Comparison of ENCODE assay signal across 8 mouse cellular contexts in the genomic region with DNA sequence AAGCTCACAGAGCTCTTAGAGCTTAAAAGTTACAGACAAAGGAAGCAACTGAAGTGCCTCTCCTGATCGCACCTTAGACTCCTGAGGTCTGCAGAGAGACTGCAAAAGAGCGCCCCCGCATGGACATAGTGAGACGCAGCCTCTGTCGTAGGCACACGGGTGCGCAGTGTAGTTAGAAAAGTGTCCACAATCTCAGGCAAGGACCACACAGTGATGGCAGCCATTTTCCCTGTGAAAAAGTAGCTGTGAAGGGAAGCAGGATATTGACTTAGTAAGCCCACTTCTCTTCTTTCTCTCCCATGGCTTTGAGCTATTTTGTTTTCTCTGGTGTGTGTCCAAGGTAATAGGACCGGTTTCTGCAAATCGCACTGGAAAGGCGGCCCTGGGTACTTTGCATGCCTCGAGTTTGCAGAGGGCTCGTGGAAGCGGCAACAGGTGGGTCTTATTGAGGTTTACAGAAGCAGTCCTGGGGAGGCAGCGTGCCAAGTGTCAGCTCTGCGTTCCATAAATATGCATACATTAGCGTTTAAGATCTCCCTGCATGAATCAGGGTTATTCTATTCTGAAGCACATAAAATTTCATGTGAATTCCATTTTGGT.
DNase-seq lines count a peak whose midpoint lies in the region; ATAC-seq lines count a peak whose summit lies in the region.

No protein-coding gene starts in this region.

- H3K4me1 ChIP-seq in heart, embryonic 11.5 days (ENCODE audit: control insufficient read depth, insufficient read depth, low read length): no peaks in the 10 kb centered on the region

- peak; percentile 1 to 19 for DNase-seq in heart, adult 18-20 months
- peak; percentile 3 to 4 for DNase-seq in urinary bladder, postnatal 36 days (ENCODE audit: low spot score in 2 of 2)
- no peak for DNase-seq in urinary bladder, adult 2 months (ENCODE audit: low spot score)
- peak; percentile 28 for DNase-seq in kidney, adult 18-20 months
- peak; percentile 63 for DNase-seq in lung, postnatal 14 days
- no peak for DNase-seq in frontal cortex, postnatal 36 days (ENCODE audit: low spot score in 2 of 2)
- DNase-seq in left cerebral cortex, adult 9 months (ENCODE audit: low spot score in 2 of 2): no peak

- no peaks in the 10 kb centered on the region for H3K36me3 ChIP-seq in heart, embryonic 11.5 days (ENCODE audit: control insufficient read depth, insufficient read depth, low read length)

- H3K27me3 ChIP-seq in heart, embryonic 11.5 days (ENCODE audit: control insufficient read depth, insufficient read depth, low read length): no peaks in the 10 kb centered on the region; the same call in 1 of the 2 replicates

- no peak overlapping the region for H3K4me3 ChIP-seq in heart, embryonic 11.5 days (ENCODE audit: low read depth, low read length)

- H3K9me3 ChIP-seq in heart, embryonic 11.5 days (replicated peaks; ENCODE audit: control insufficient read depth, low read length): no peaks in the 10 kb centered on the region

- ATAC-seq in heart, embryonic 11.5 days (replicated peaks; ENCODE audit: insufficient number of reproducible peaks, low FRiP score, low TSS enrichment): no peak

- no peak overlapping the region for H3K27ac ChIP-seq in heart, embryonic 11.5 days (ENCODE audit: low read depth, low read length)

- H3K4me2 ChIP-seq in heart, embryonic 11.5 days: no peak overlapping the region

- no peak overlapping the region for H3K9ac ChIP-seq in heart, embryonic 11.5 days (ENCODE audit: low read depth, low read length)

- 32% methylated on average over 16 of the region's 16 CpGs for WGBS in heart, embryonic 11.5 days (ENCODE audit: insufficient replicate concordance)

Comparison
In these comparisons a context has a peak if more than half of its experiments do, and no peak if none do; other contexts are left out.
1. DNase-seq: peak in heart, adult 18-20 months (2 of 2), urinary bladder, postnatal 36 days (2 of 2), kidney, adult 18-20 months (single experiment) and lung, postnatal 14 days (single experiment); none in urinary bladder, adult 2 months (single experiment), frontal cortex, postnatal 36 days (0 of 2) and left cerebral cortex, adult 9 months (0 of 2).